Mouse (Mus musculus): ENCODE measurements around the gene Il1rapl2.

The Il1rapl2 gene

DNA sequence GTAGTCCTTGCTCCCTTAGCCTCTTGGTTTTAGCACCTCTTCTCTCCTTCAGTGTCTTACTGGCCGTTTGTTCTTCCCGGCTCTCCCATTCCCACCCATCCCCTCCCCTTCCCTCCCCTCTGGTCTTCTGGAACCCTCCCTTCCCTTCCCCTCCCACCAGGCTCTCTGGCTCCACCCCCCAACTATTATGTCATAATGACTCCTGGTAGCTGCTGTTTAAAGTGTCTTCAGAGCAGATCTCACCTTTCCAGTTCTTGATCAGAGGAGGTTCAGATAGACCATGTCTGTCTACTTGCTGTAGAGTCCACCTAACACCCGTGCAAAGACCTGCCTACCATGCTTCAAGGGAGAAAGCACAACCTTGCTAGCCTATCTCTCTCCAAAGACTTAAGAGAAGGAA lies 639.1 kb downstream of the Il1rapl2 start, which contains the start of gene Tex13a:
Gene Tex13a (minus strand): TSS at position 101 of the 400 bp plus-strand sequence.
- no peak for DNase-seq (ENCODE audit: low spot score)

DNA sequence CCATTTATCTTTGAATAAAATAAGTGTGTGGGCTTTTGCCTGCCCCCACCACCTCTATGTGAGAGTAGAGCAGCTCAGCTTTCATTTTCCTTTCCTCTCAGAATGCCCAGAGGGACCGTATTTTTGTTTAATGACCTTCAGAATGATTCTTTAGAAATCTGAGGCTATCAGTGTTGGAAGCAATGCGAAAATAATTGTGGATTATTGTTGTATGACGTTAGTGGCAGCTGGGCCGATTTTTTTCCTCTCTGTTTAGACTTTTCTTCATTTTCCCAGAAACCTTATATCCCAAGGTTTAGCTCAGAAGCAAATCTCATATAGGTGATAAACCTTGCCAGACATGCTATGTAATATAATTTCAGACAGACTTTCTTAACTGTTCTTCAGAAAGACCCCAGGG lies 664.2 kb downstream of the Il1rapl2 start:
- DNase-seq (ENCODE audit: low spot score), result no peak

GRCm38 (mm10) chrX:138348736-138349135 lies 778.3 kb downstream of the Il1rapl2 start:
- DNase-seq (ENCODE audit: low spot score), result peak; percentile 55

- no peak for DNase-seq (ENCODE audit: low spot score)
Observed at GRCm38 (mm10) chrX:138433794-138434193, 863.4 kb downstream of the Il1rapl2 start.

GRCm38 (mm10) chrX:138437939-138438338 lies 867.5 kb downstream of the Il1rapl2 start:
- DNase-seq (ENCODE audit: low spot score), result no peak

GRCm38 (mm10) chrX:138449856-138450255 lies 879.4 kb downstream of the Il1rapl2 start:
- DNase-seq (ENCODE audit: low spot score), result no peak

GRCm38 (mm10) chrX:138478488-138478887 lies 908.1 kb downstream of the Il1rapl2 start:
- DNase-seq (ENCODE audit: low spot score), result no peak

GRCm38 (mm10) chrX:138500510-138500909 lies 930.1 kb downstream of the Il1rapl2 start:
- DNase-seq (ENCODE audit: low spot score), result no peak

GRCm38 (mm10) chrX:138505049-138505448 lies 934.6 kb downstream of the Il1rapl2 start:
- DNase-seq (ENCODE audit: low spot score), result no peak

- DNase-seq (ENCODE audit: low spot score), result no peak
Observed at GRCm38 (mm10) chrX:138620106-138620505, 1049.7 kb downstream of the Il1rapl2 start.

- DNase-seq (ENCODE audit: low spot score), result no peak
Observed at GRCm38 (mm10) chrX:138625311-138625710, 1054.9 kb downstream of the Il1rapl2 start.

DNA sequence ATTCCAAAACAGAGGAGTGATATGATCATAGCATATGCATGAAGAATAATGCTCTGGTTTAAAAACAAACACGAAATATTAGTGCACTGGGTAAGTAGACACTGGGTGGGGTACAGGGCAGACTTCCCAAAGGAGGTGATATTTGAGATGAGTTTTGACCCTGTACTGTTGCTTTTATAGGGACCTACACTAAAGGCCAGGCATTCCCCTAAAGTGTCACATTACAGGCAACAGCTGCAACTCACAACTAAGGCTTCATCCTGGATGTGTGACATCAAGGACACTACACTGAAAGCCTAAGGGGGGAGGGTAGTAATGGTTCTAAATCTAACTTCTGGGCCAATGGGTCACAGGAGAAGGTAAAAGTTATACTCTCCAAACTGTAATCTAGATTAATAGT lies 1152.0 kb downstream of the Il1rapl2 start:
- peak; percentile 1 for DNase-seq (ENCODE audit: low spot score)

DNA sequence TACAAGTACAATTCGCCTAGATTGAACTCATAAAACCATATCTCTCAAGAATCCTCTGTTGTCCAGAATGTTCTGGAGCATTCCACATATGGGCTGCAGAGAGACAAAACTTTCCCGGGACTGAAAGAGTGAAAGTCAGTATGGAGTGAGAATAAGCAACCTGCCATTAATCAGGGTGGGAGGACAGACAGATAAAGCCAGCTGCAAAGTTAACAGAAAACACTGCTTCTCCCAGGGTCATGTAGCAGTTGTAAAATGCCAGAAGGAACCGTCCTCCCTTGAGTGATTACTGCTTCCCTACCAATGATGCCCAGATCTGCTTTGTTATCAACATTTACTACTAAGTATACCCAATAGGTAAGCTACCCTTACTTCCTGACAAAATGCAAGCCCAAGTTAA lies 1230.5 kb downstream of the Il1rapl2 start:
- DNase-seq (ENCODE audit: low spot score), result peak; percentile 3

DNA sequence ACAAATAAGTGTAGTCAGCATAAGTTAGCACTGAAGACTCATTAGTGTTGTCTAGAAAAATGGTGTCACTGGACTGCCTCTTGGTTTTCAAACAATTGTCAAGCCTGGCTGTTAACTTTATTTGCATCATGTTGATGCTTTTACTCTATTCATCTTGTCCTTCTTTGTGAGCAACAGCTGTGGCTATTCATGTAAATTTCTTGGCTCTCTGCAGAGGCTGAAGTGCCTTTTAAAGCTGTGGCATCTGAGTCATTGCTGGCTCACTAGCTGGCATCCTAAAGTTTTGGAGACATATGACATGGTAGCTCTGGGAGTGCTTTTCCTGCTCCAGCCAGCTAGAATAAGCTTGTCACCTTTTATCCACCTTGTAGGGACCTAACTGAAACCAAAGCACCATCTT lies 1261.5 kb downstream of the Il1rapl2 start:
- no peak for DNase-seq (ENCODE audit: low spot score)

DNA sequence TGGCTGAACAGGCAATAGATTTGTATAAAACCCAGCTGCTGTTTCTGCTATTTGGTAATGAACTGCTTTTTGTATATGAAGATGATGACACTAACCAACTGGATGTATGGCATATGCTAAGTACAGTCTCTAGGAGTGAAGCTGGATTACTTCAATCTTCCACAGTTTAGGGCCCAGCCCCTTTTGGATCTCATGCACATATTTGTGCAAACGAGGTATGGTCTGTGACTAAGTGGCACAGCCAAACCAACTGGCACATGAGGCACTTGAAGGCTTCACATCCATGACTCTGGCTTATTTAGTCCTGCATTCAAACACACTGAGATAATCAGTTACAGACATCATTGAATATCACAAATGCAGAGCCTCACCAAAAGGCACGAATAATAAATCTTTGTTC lies 1263.5 kb downstream of the Il1rapl2 start:
- DNase-seq (ENCODE audit: low spot score), result no peak

- no peak for DNase-seq (ENCODE audit: low spot score)
Observed at GRCm38 (mm10) chrX:138838381-138838780, 1268.0 kb downstream of the Il1rapl2 start.
